Mouse (Mus musculus): ENCODE results near the gene Ltbp1.

- TF ChIP-seq CTCF (IDR thresholded peaks at IDR 0.05), result no peak
- no peak for TF ChIP-seq POLR2A (IDR thresholded peaks at IDR 0.05; ENCODE audit: insufficient read depth, low read depth, low read length)
- no peak for TF ChIP-seq EP300 (IDR thresholded peaks at IDR 0.05; ENCODE audit: insufficient read depth, low read depth, low read length)
These were observed 363.2 kb downstream of the Ltbp1 start for GRCm38 (mm10) chr17:75368580-75368979.
